ENCODE assay signal across 8 mouse cellular contexts in the genomic region with DNA sequence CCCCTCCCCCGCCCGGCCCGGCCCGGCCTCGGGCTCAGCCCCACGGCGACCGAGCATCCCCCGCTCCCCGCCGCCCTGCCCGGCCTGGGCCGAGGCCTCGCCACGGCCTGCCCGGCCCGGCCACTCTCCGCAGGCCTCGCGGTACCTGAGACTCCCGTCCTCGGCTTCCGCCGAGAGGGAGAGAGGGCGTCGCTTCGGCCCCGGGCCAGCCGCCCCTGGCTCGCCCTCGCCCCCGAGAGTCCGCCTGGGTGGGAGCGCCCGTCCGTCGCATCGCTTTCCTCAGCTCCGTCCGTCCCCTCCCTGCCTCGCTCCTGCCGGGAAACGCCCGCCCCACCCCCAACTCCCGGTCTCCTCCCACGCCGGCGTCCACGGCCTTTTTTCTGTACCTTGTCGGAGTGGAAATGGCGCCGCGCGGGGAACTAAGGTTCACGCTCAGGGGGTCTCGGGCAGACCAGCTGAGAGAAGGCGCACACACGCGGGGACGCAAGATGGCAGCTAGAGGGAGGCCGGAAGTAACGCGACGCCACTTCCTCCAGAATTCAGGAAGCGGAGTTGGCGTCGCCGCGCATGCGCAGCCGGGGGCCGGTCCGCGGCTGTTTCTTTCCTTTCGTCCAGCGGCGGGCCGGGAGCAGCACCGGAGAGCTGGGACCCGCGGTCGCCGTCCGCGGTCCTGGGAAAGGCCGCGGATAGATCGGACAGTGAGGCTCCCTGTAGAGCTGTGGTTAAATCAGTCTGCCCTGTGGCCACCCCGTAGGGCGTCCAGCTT. TPM values are rescaled to one million over a fixed set of nuclear protein-coding genes. Genes with fewer than 3 reads are reported as not detected.
A peak's percentile ranks its signal among the peaks of the same experiment; 100 is the strongest.
DNase-seq lines count a peak whose midpoint lies in the region; ATAC-seq lines count a peak whose summit lies in the region.

A gene (minus strand): TSS at position 527 of the 766 bp plus-strand sequence.

- peak; percentile 92 for ATAC-seq in megakaryocyte progenitor cell, adult 5-6 weeks (replicated peaks; ENCODE audit: poor library complexity)

- peak; percentile 94 for DNase-seq in adipocyte (ENCODE audit: low spot score)
- peak; percentile 96 for DNase-seq in embryo, embryonic 10 days (ENCODE audit: low spot score)
- peak; percentile 95 for DNase-seq in gastrocnemius, postnatal 10 days
- DNase-seq in induced T-regulatory cell, adult 2 months (ENCODE audit: low read depth), result peak; percentile 97
- DNase-seq in left cerebral cortex, adult 9 months (ENCODE audit: low spot score in 2 of 2), result peak; percentile 78 to 92
- peak; percentile 95 for DNase-seq in right cerebral cortex, postnatal 14 days
- DNase-seq in urinary bladder, postnatal 36 days (ENCODE audit: low spot score in 2 of 2), result peak; percentile 84 to 93

RNA-seq across cellular contexts. Expression of the gene that starts here (rescaled TPM):
- 100 to 1,000 TPM; 311 to 330 TPM for total RNA-seq in gastrocnemius, postnatal 10 days (2021)
- total RNA-seq in megakaryocyte progenitor cell, adult 5-6 weeks (2015), result 1,345 and 1,405 TPM in 2 replicates
- total RNA-seq in megakaryocyte progenitor cell, adult 5-6 weeks (2017), result 2,105 and 2,157 TPM in 2 replicates

Comparison
In these comparisons a context has a peak if more than half of its experiments do, and no peak if none do; other contexts are left out.
1. Peak in every context shown above with its lines: DNase-seq and ATAC-seq.
2. RNA of the gene that starts here (total RNA-seq): 1,345 to 2,157 TPM in megakaryocyte progenitor cell, adult 5-6 weeks; 311 to 330 TPM in gastrocnemius, postnatal 10 days; every median in the first group is over 4 times any median in the second.